Mouse (Mus musculus) bone marrow macrophage, adult 2 months (primary cell): ENCODE data around the gene Phyhipl.

ENCODE experiments used
- CTCF ChIP-seq: IDR thresholded peaks from 2 replicates; pipeline ENCODE4 v1.5.1; 2012; ENCODE audit warnings: low read depth, mild to moderate bottlenecking, low read length, moderate library complexity
- POLR2A ChIP-seq: IDR thresholded peaks from 2 replicates; pipeline ENCODE4 v1.6.1; 2012; ENCODE audit warnings: mild to moderate bottlenecking, low read depth, low read length, borderline replicate concordance

- TF ChIP-seq CTCF (no peak), POLR2A (no peak)
Observed at GRCm38 (mm10) chr10:70586876-70587405, 68.8 kb downstream of the Phyhipl start.
